Mouse (Mus musculus) adrenal gland, postnatal 25 days (tissue): ENCODE measurements around the gene Zcchc18. TPM values are rescaled to one million over a fixed set of nuclear protein-coding genes. Genes with fewer than 3 reads are reported as not detected.

Experiments
- total RNA-seq: library from RNA; stranded (reverse); gene quantifications from 2 replicates; pipeline ENCODE4 v1.2.3, GENCODE M21; 2021

Gene Zcchc18
- total RNA-seq, 1 experiment from 2014 or later = 13.7 TPM

Other genes with a start within 250 kb of the Zcchc18 start
- gene Morf4l2, start 249.5 kb upstream of the Zcchc18 start, total RNA-seq = 257 and 345 TPM in 2 replicates
- not detected in 2 replicates for gene Glra4, start 213.0 kb upstream of the Zcchc18 start, total RNA-seq
- 7.0 and 8.4 TPM in 2 replicates for gene Plp1, start 170.5 kb upstream of the Zcchc18 start, total RNA-seq
- 0.24 and 0.61 TPM in 2 replicates for gene Rab9b, start 124.4 kb upstream of the Zcchc18 start, total RNA-seq
- not detected in 2 replicates for gene H2bfm, start 65.8 kb upstream of the Zcchc18 start, total RNA-seq
- 15.4 and 16.3 TPM in 2 replicates for gene Tmsb15b2, start 17.7 kb upstream of the Zcchc18 start, total RNA-seq
- gene Tmsb15l, start 16.3 kb upstream of the Zcchc18 start, total RNA-seq = 0.67 and 3.5 TPM in 2 replicates
- 1.8 and 3.2 TPM in 2 replicates for gene Tmsb15b1, start 16.3 kb upstream of the Zcchc18 start, total RNA-seq
- 13.5 and 13.7 TPM in 2 replicates for gene Slc25a53, start 45.1 kb downstream of the Zcchc18 start, total RNA-seq
- 6.3 and 7.2 TPM in 2 replicates for gene Fam199x, start 56.4 kb downstream of the Zcchc18 start, total RNA-seq
- not detected in 2 replicates for gene Esx1, start 128.9 kb downstream of the Zcchc18 start, total RNA-seq